Mouse (Mus musculus): ENCODE results near the gene Scgb1c1.
A peak's percentile ranks its signal among the peaks of the same experiment; 100 is the strongest.

Gene Scgb1c1

DNA sequence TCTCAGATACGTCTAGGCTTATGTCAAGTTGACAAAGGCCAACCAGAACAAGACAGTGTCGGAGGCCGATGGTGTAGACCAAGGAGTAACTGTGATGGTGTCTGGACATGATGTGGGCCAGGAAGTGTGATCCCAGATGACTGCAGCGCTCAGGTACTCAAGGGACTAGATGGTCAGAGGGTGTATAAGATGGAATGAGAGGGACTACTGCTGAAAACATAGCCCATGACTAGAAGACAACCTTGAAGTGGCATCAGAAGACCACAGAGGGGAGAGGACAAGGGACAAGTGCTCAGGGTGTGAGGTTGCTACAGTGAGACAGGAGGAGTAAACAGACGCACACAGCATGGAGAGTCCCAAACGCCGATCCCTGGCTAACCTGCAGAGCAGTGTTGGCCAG, 1.5 kb upstream of the Scgb1c1 start:
- DNase-seq (ENCODE audit: low read depth), result no peak

GRCm38 (mm10) chr7:140845683-140846082, 336 bp downstream of the Scgb1c1 start:
- no peak for DNase-seq (ENCODE audit: low read depth)

- no peak for DNase-seq (ENCODE audit: low read depth)
These were observed 1.3 kb downstream of the Scgb1c1 start for GRCm38 (mm10) chr7:140846676-140847075.

DNA sequence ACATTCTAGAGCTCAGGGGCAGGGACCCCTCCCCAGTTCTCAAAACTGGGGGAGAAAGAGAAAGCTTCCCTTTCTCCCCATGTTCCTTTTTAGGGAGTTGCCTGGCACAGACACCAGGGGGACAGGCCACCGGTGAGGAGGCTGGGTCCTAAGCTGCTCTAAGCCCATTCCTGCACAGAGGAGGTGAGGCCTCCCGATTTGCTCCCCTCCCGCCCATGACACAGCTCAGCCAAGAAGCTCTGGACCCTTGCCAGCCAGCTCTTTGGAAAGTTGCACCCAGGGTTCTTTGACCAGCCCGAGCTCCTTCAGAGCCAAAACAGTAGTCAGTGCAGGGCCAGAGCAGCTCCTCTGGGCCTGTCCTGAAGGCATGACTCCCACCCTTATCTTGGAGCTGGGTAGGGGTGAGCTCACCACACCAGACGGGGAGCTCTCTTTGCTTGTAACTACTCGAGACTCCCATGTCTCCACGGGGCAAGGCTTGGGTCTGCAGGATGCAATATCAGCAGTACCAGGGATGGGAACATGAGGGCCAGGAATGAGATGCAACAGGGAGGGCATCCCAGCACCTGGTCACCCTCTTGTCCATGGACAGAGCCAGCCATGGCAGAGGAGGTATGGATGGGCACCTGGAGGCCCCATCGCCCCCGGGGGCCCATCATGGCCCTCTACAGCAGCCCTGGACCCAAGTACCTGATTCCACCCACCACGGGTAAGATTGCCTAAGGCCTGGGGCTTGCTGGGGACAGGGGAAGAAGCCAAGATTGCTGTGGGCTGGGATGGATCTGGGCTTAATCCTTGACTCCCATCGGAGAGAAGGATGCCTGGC, 2.6 kb downstream of the Scgb1c1 start, which contains the start of gene Odf3:
Odf3 (plus strand) TSS at position 51 of the 826 bp plus-strand sequence.
- DNase-seq (ENCODE audit: low read depth), result no peak

DNA sequence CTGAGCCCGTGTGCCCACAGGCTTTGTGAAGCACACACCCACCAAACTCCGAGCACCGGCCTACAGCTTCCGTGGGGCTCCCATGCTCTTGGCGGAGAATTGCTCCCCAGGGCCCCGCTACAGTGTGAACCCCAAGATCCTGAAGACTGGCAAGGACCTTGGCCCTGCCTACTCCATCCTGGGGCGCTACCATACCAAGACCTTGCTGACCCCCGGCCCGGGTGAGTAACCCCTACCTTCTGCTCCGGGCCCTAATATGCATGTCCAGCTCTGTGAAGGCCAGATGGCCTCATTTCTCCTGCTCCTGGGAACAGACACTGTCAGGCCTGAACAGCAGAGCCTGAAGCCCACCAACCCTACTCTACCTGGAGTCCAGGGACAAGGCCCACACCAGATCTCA, 3.2 kb downstream of the Scgb1c1 start:
- DNase-seq (ENCODE audit: low read depth), result no peak

- no peak for DNase-seq (ENCODE audit: low read depth)
These were observed 6.6 kb downstream of the Scgb1c1 start for GRCm38 (mm10) chr7:140851916-140852315.

- DNase-seq (ENCODE audit: low read depth), result no peak
These were observed 8.0 kb downstream of the Scgb1c1 start for GRCm38 (mm10) chr7:140853386-140853785.

DNA sequence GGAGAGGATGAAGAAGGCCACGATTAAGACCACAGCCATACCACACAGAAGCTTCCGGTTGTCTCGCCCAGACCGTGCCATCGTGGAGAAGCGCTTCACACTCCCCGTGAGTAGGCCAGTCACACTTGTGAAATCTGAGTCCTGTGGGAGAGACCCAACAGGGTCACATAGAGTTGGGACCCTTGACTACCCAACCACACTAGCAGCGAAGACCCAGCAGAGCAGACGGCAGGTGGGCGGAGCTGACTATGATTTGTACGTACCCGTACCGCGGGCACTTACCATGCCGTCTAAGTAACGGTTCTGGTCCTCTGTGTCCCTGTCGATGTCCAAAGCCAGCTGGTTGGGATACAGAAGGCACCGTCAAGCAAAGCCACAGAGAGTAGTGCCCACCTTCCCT, 9.1 kb downstream of the Scgb1c1 start:
- DNase-seq (ENCODE audit: low read depth), result no peak

DNA sequence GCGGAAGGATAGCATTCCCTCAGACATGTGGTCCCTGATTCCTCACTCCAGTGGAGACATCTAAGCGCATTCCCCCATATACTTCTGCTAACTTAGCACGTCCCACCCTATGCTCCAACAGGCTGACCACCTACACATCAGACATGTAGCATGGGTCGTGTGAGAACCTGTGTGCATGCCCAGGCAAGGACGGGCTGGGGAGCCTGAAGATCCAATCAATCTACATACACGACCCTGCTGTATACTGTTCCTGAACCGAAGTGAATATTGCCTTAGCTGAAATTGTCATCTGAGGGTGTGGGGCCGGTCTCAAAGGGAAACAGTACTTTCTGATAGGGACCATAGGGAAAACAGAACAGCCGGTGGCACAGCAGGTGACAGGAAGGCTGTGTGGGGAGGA, 9.8 kb downstream of the Scgb1c1 start:
- DNase-seq (ENCODE audit: low read depth), result no peak

GRCm38 (mm10) chr7:140855860-140856784, 10.8 kb downstream of the Scgb1c1 start, which contains the start of gene Gm45785:
Gene Gm45785 (minus strand): TSS chr7:140856331.
- DNase-seq (ENCODE audit: low read depth), result peak; percentile 77

DNA sequence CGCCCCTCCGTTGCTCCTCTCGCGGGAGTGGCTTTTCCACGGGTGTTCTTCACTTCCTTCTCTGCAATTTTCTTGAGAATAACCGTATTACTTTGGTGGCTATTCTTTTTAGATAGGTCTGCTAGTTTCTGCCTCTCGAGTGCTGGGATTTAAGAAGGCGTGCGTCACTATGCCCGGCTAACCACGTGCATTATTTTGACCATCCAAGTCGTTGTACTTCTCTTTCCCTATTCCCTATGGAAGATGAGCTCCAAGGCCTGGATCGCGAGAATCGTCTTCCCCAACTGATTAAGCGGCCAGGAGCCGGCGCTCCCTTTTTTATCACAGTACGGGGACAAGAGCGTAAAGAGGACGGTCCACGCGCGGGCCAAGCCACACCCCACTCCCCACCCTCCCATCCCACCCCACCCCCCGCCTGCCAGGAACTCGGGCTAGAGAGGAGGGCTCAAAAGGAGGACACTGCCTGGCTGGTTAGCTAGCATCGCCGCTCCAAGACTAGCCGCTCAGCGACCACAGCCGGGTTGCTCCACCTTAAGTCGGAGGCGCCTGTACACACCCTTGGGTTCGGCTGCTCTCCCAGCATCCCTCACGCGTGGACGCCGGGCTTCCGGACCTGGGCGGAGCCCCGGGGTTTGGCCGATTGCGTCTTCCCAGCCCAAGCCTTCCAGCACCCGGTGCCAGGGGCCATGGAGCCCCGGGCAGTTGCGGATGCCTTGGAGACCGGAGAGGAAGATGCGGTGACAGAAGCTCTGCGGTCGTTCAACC, 11.6 kb downstream of the Scgb1c1 start, which contains the start of gene Ric8a:
Ric8a (plus strand) TSS at position 173 of the 765 bp plus-strand sequence.
- peak; percentile 82 for DNase-seq (ENCODE audit: low read depth)

GRCm38 (mm10) chr7:140857550-140858505, 12.5 kb downstream of the Scgb1c1 start, which contains the start of gene Bet1l:
Gene Bet1l (minus strand): TSS chr7:140857577.
- peak; percentile 28 for DNase-seq (ENCODE audit: low read depth)

DNA sequence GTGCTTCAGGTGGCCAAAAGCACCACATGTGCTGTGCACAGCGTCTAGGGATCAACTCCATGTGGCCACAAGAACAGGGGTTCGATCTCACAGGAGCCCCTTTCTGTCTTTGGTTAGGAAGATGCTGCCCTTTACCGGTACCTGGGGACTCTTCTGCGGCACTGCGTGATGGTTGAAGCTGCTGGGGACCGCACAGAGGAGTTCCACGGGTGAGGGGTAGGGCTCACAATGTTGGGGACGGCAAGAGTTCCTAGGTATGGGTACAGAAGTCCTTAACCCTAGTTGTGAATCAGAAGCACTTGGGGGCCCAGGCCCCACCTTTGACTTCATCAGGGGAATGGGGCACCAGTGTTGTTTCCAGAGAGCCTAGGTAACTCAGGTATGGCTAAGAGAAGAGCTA, 13.4 kb downstream of the Scgb1c1 start:
- no peak for DNase-seq (ENCODE audit: low read depth)

DNA sequence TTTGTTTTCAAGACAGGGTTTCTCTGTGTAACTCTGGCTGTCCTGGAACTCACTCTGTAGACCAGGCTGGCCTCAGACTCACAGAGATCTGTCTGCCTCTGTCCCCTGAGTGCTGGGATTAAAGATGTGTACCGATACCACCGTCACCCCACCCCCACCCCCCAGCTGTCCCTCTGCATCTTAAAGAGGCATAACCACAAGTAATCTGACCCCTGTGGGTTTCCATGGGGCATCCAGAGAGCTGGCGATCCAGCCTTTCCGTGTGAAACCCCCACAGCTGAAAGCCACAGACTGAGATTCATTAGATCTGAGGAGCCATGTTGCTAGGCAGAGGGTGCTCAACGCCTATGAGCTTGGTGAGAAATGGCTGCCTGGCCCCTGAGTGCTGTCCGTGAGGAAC, 14.7 kb downstream of the Scgb1c1 start:
- no peak for DNase-seq (ENCODE audit: low read depth)

DNA sequence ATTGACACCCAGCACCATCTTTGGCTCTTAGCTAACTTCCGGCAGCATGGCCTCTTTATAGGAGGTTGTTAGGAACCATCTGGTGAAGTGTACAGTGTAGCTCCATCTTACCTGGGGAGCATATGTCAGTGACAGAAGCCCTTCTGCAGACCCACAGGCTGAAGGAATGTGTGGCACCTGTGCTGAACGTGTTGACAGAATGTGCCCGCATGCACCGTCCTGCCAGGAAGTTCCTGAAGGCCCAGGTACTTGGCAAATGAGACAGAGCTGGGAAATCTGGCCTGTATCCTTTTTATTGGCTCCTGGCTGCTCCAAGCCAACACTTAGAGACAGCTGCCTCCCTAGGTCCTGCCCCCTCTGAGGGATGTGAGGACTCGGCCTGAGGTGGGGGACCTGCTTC, 15.4 kb downstream of the Scgb1c1 start:
- no peak for DNase-seq (ENCODE audit: low read depth)

DNA sequence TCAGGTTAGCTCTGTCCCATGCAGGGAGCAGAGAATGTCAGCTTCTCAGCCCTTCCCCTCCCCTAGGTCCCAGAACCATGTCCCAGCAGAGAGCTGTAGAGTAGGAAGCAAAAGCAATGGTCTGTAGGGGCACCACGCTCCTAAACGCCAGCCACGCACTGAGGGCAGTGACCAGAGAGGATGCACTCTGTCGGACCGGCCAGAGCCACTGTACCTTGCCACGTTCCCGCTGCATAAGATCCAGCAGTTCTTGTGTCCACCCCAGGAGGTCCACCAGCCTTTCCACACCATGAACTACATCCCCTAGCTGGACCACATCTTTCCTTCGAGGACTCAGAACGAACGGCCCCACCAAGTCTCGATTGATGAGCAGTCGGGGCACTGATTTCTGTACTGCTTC, 19.4 kb downstream of the Scgb1c1 start:
- no peak for DNase-seq (ENCODE audit: low read depth)

- DNase-seq (ENCODE audit: low read depth), result no peak
These were observed 28.9 kb downstream of the Scgb1c1 start for GRCm38 (mm10) chr7:140874224-140874623.

DNA sequence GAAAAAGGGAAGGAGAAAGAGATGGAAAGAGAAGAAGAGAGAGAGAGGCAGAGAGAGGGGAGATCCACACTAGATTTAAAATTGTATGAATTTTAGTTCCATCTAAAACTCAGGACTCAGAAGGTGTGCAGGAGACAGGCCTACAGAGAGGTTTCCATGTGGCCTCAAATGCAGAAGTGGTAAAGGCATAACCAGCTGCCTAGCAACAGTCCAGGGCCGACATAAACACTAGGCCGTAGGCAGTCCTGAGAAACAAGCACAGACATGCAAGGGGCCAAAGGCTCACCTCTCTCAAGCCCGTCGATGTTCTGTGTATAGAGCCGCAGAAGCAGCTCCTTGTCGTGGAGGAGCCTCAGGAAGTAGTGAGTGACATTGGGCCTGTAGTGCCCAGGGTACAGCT, 32.0 kb downstream of the Scgb1c1 start:
- DNase-seq (ENCODE audit: low read depth), result no peak

DNA sequence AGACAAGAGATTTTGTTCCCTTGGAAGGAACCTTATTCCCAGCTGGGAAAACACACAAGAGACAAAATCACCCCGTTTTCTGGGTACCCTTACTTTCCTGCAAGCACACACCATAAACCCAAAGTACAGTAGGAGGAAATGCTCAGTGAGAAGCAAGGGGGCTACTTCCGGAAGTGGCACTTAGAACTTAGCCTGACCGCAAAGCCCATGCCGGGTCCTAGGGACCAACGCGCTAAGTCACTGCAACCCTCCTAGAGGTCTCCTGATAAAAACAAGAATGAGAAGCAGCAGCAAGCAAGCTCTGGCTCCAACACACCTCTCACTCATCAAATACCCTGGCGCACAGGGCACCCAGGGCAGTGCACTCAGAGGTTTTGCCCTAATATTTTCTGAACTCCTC, 34.0 kb downstream of the Scgb1c1 start:
- no peak for DNase-seq (ENCODE audit: low read depth)

GRCm38 (mm10) chr7:140880419-140880818, 35.1 kb downstream of the Scgb1c1 start:
- DNase-seq (ENCODE audit: low read depth), result no peak

All from naive thymus-derived CD4-positive, alpha-beta T cell, adult 2 months (primary cell).